Mouse (Mus musculus) spleen, adult 2 months (tissue): Measurements from ENCODE around the gene Nfkb2.

Experiments
- CTCF ChIP-seq: fragments of 200-500 bp; IDR thresholded peaks from 2 replicates; pipeline ENCODE4 v1.5.1; 2011; ENCODE audit warnings: mild to moderate bottlenecking, inconsistent platforms; ENCODE audit not compliant: insufficient read depth, insufficient read length, insufficient replicate concordance; ENCODE audit errors: extremely low read depth
- POLR2A ChIP-seq: fragments of 200-500 bp; IDR thresholded peaks from 2 replicates; pipeline ENCODE4 v1.6.1; 2011; ENCODE audit warnings: low read depth, low read length, inconsistent platforms

DNA sequence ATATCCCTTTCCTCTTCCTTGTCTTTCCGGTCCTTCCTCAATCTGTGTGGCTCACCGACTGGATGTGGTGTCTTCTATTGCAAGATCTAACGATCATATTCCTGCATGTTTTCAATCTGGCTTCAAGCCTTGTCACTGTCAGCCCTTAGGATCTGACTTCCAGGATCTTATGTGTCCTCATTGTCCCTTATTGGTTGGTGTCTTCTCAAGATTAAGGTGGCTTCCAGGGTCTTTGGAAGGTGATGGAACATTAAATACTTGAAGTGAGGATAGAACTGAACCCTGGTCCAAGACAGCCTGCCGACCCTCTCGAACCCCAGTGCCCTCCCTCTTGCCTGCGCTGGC is 34.8 kb downstream of the Nfkb2 start:
- TF ChIP-seq CTCF (no peak; the same call in 1 of the 2 replicates), POLR2A (no peak)
